Mouse (Mus musculus) small intestine, adult 2 months (tissue): ENCODE results near the gene Rpp38.

Experiments used
- CTCF ChIP-seq: fragments of 200-500 bp; IDR thresholded peaks from 2 replicates; pipeline ENCODE4 v1.5.1; 2012; ENCODE audit warnings: low read depth, mild to moderate bottlenecking, control low read depth, inconsistent platforms, low read length, moderate library complexity, mixed read lengths; ENCODE audit not compliant: insufficient replicate concordance, insufficient read length; ENCODE audit errors: extremely low read depth
- POLR2A ChIP-seq: fragments of 200-500 bp; IDR thresholded peaks from 2 replicates; pipeline ENCODE4 v1.6.1; 2012; ENCODE audit warnings: low read depth, mild to moderate bottlenecking, control low read depth, inconsistent platforms, low read length, moderate library complexity

- TF ChIP-seq CTCF = no peak
- TF ChIP-seq POLR2A = no peak
These were observed 32.7 kb upstream of the Rpp38 start for GRCm38 (mm10) chr2:3365127-3365526.
